Mouse (Mus musculus): ENCODE data around the gene Col6a1. TPM values are rescaled to one million over a fixed set of nuclear protein-coding genes. Genes with fewer than 3 reads are reported as not detected.
"Not testable (repeated sequence)": the region's sequence is repeated elsewhere in the genome, so short reads cannot be mapped to it uniquely, and the experiment has no call there.

Gene Col6a1
- 49.6 and 55.5 TPM in 2 replicates for polyA plus RNA-seq (2015; fragmentation: Nextera tagmentation; extraction: Ambion mirVana)

DNA sequence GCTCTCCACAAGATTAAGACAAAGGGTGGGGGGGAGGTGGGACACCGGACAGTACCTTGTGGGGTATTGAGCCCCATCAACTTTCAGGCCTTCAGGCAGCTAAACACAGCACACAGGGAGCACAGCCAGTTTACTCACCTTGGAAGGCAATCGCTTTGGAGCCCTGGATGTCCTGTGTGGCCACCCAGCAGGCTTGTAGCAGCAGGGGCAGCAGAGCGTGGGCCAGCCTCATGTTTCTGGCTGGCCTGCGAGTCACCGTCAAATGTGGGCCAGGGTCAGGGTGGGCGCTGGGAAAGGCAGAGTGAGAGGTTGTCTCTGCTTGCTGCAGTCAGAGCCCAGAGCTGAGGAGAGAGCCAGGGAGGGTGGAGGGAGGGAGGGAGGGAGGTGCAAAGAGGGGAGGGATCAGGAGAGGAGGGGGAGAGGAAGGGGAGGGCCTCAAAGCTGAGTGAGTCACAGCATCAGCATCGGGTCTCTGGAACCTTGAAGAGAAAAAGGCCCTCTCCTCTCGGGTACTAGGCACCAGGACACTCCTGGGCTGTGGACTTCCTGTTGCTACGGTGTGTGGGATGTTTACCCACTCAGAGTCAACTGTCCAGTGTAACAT lies at the start of gene Col6a1:
Gene Col6a1 (minus strand): TSS at position 487 of the 604 bp plus-strand sequence.
- ATAC-seq (ENCODE audit: extremely low read depth, insufficient number of reproducible peaks, low FRiP score, low TSS enrichment): no peak
- Histone ChIP-seq H3K36me3 (peaks cover 26% of the 10 kb centered on the region), H3K9me3 (no peaks in the 10 kb centered on the region), H3K4me3 (peak within 1 kb of the TSS; percentile 51), H3K9ac (peak within 1 kb of the TSS; percentile 82), H3K27ac (replicated peaks) (peak within 1 kb of the TSS; percentile 74), H3K4me2 (peak within 1 kb of the TSS; percentile 64), H3K27me3 (replicated peaks) (no peaks in the 10 kb centered on the region), H3K4me1 (peaks cover 40% of the 10 kb centered on the region)
- WGBS: 20% methylated on average over 9 of the region's 9 CpGs

GRCm38 (mm10) chr10:76771624-76772023 lies 45.7 kb upstream of the Col6a1 start:
- no peak overlapping the region for H3K4me3 ChIP-seq
- 47% methylated on average over 3 of the region's 3 CpGs for WGBS
- ATAC-seq (ENCODE audit: extremely low read depth, insufficient number of reproducible peaks, low FRiP score, low TSS enrichment): no peak

GRCm38 (mm10) chr10:76771086-76771485 lies 45.1 kb upstream of the Col6a1 start:
- Histone ChIP-seq H3K4me3 (no peak overlapping the region), H3K27ac (replicated peaks) (no peak overlapping the region), H3K4me2 (no peak overlapping the region), H3K27me3 (replicated peaks) (no peaks in the 10 kb centered on the region), H3K9me3 (0 out of 2 replicates have a peak, but pooled peaks cover 3% of the 10 kb centered on the region), H3K4me1 (peaks cover 10% of the 10 kb centered on the region; the same call in 1 of the 2 replicates), H3K9ac (no peak overlapping the region), H3K36me3 (no peaks in the 10 kb centered on the region)
- 42% methylated on average over 5 of the region's 5 CpGs for WGBS
- ATAC-seq (ENCODE audit: extremely low read depth, insufficient number of reproducible peaks, low FRiP score, low TSS enrichment): no peak

More at GRCm38 (mm10) chr10:76771624-76772023, 45.7 kb upstream of the Col6a1 start:
- Histone ChIP-seq H3K27me3 (replicated peaks) (no peaks in the 10 kb centered on the region), H3K27ac (replicated peaks) (no peak overlapping the region), H3K9me3 (0 out of 2 replicates have a peak, but pooled peaks cover 3% of the 10 kb centered on the region), H3K4me1 (peaks cover 10% of the 10 kb centered on the region; the same call in 1 of the 2 replicates), H3K36me3 (no peaks in the 10 kb centered on the region), H3K4me2 (no peak overlapping the region), H3K9ac (no peak overlapping the region)

DNA sequence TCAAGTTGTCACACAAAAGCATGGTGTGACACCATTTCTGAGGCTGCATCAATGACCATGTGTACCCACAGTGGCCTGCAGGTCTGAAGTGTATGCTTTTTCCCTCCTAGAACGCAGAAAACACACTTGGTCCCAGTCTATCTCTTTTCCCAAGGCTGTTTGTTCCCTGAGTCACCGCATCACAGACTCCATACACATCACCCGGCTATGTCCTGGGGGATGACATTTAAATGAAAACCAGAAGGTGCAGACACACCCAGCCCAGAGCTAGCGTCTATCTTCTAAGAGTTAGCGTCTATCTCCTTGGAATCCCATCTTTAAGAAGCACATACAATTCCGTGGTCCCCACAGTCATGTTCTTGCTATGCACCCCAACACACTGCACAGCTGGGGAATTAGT lies 43.6 kb upstream of the Col6a1 start:
- no peak overlapping the region for H3K4me2 ChIP-seq

DNA sequence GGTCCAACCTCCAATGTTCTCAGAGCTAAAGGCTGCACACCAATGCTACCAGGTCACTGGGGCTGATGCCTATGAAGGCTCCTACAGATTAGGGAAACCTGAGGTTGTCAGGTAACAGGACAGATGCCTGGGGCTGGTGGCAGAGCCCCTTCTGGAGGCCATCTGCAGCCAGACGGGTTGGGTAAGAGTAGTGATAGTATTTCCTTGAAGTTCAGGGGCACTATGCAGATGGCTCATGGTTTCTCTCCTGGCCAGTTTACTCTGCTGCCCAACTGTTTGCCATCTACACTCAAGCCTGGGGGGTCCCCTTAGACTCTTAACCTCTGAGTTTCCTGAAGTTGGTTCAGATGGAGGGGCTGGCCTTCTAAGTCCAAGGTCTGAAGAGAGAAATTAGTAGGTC lies 40.2 kb upstream of the Col6a1 start:
- WGBS: 68% methylated on average over 1 of the region's 1 CpGs
- no peaks in the 10 kb centered on the region for H3K36me3 ChIP-seq

More for the DNA sequence above, 43.6 kb upstream of the Col6a1 start:
- H3K4me1 ChIP-seq: peaks cover 10% of the 10 kb centered on the region; the same call in 1 of the 2 replicates
- no peak overlapping the region for H3K4me3 ChIP-seq
- no peak overlapping the region for H3K27ac ChIP-seq (replicated peaks)
- H3K9ac ChIP-seq: no peak overlapping the region
- H3K9me3 ChIP-seq: 0 out of 2 replicates have a peak, but pooled peaks cover 3% of the 10 kb centered on the region
- no peaks in the 10 kb centered on the region for H3K36me3 ChIP-seq
- no peaks in the 10 kb centered on the region for H3K27me3 ChIP-seq (replicated peaks)
- WGBS: 86% methylated on average over 6 of the region's 6 CpGs
- no peak for ATAC-seq (ENCODE audit: extremely low read depth, insufficient number of reproducible peaks, low FRiP score, low TSS enrichment)

DNA sequence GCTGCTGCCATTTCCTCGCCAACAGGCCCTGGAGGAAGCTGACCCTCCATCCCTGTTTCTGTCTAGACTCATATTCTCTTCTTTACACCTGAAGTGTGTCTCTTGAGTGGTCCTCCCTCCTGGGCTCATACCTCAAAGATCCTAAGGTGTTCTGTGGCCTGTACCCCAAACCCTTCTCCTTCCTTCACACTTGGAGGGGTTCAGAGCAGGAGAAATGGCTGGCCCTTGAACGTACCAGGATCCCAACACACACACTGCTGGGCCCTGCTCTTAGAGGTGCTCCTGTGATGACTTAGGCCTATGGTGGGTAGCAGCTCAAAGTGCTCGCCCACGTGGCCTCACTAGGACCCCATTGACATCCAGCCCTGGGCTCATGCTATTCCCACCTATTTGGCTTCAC lies 39.0 kb upstream of the Col6a1 start:
- Histone ChIP-seq H3K27me3 (replicated peaks) (no peaks in the 10 kb centered on the region), H3K9ac (no peak overlapping the region), H3K36me3 (no peaks in the 10 kb centered on the region), H3K4me1 (no peaks in the 10 kb centered on the region), H3K4me2 (no peak overlapping the region), H3K9me3 (no peaks in the 10 kb centered on the region), H3K27ac (replicated peaks) (no peak overlapping the region), H3K4me3 (no peak overlapping the region)
- 79% methylated on average over 4 of the region's 4 CpGs for WGBS
- no peak for ATAC-seq (ENCODE audit: extremely low read depth, insufficient number of reproducible peaks, low FRiP score, low TSS enrichment)

More for the DNA sequence above, 40.2 kb upstream of the Col6a1 start:
- Histone ChIP-seq H3K9me3 (no peaks in the 10 kb centered on the region), H3K27me3 (replicated peaks) (no peaks in the 10 kb centered on the region), H3K4me3 (no peak overlapping the region), H3K27ac (replicated peaks) (no peak overlapping the region), H3K4me1 (peaks cover under 1% of the 10 kb centered on the region; the same call in 1 of the 2 replicates), H3K9ac (no peak overlapping the region), H3K4me2 (no peak overlapping the region)
- no peak for ATAC-seq (ENCODE audit: extremely low read depth, insufficient number of reproducible peaks, low FRiP score, low TSS enrichment)

DNA sequence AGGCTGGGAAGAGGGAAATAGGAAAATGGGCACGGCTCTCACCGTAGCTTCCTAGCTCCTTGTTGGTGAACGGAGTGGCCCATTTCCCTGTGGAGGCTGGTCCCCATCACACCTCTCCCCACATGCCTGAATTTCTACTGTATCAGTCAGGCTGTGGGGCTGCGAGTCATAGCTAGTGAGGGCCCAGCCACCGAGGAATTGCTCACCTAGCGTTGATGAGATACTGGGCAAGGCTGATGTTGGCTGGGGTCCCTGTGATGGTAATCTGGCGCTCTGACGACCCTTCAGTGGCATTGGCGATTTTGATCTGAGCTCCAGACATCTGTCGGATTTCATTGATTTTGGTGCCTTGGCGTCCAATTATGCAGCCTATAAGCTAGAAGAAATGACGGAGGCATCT lies 37.0 kb upstream of the Col6a1 start:
- H3K4me2 ChIP-seq: no peak overlapping the region
- no peak for ATAC-seq (ENCODE audit: extremely low read depth, insufficient number of reproducible peaks, low FRiP score, low TSS enrichment)
- H3K27me3 ChIP-seq (replicated peaks): no peaks in the 10 kb centered on the region
- WGBS: 84% methylated on average over 12 of the region's 12 CpGs
- H3K9me3 ChIP-seq: no peaks in the 10 kb centered on the region
- no peaks in the 10 kb centered on the region for H3K4me1 ChIP-seq
- no peak overlapping the region for H3K4me3 ChIP-seq
- H3K9ac ChIP-seq: no peak overlapping the region
- H3K27ac ChIP-seq (replicated peaks): no peak overlapping the region
- no peaks in the 10 kb centered on the region for H3K36me3 ChIP-seq

DNA sequence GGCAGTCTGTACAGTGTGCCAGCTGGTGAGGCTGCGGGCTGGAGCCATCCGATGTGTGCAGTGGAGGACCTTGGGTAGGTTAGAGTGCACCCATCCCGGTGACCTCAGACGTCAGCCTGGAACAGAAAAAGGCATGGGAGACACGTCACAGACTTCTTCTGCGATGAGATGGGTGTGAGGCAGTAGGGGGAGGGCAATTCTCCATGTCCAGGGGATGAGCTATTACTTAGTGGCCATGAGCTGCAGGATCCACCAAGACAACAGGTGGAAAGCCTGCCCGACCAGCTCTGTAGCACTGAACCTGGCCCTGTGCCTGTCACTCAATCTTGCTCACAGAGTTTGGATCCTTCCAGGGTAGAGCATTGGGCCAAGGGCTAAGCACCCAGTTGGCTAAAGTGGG lies 36.4 kb upstream of the Col6a1 start:
- Histone ChIP-seq H3K4me3 (no peak overlapping the region), H3K9ac (no peak overlapping the region), H3K36me3 (no peaks in the 10 kb centered on the region), H3K9me3 (no peaks in the 10 kb centered on the region), H3K27me3 (replicated peaks) (no peaks in the 10 kb centered on the region), H3K4me1 (no peaks in the 10 kb centered on the region), H3K4me2 (no peak overlapping the region), H3K27ac (replicated peaks) (no peak overlapping the region)
- no peak; the same call in 1 of the 2 replicates for ATAC-seq (ENCODE audit: extremely low read depth, insufficient number of reproducible peaks, low FRiP score, low TSS enrichment)
- WGBS: 81% methylated on average over 7 of the region's 7 CpGs

GRCm38 (mm10) chr10:76759878-76760277 lies 33.9 kb upstream of the Col6a1 start:
- 78% methylated on average over 5 of the region's 5 CpGs for WGBS
- no peak for ATAC-seq (ENCODE audit: extremely low read depth, insufficient number of reproducible peaks, low FRiP score, low TSS enrichment)

GRCm38 (mm10) chr10:76753640-76754039 lies 27.7 kb upstream of the Col6a1 start:
- WGBS: 74% methylated on average over 3 of the region's 3 CpGs
- H3K9ac ChIP-seq: no peak overlapping the region
- H3K27ac ChIP-seq (replicated peaks): no peak overlapping the region
- no peaks in the 10 kb centered on the region for H3K27me3 ChIP-seq (replicated peaks)
- H3K9me3 ChIP-seq: peaks cover 7% of the 10 kb centered on the region
- no peak for ATAC-seq (ENCODE audit: extremely low read depth, insufficient number of reproducible peaks, low FRiP score, low TSS enrichment)
- H3K36me3 ChIP-seq: no peaks in the 10 kb centered on the region
- H3K4me1 ChIP-seq: no peaks in the 10 kb centered on the region
- H3K4me2 ChIP-seq: no peak overlapping the region
- H3K4me3 ChIP-seq: no peak overlapping the region

More at GRCm38 (mm10) chr10:76759878-76760277, 33.9 kb upstream of the Col6a1 start:
- no peak overlapping the region for H3K4me3 ChIP-seq
- no peaks in the 10 kb centered on the region for H3K9me3 ChIP-seq
- H3K36me3 ChIP-seq: no peaks in the 10 kb centered on the region
- H3K9ac ChIP-seq: no peak overlapping the region
- H3K4me1 ChIP-seq: no peaks in the 10 kb centered on the region
- H3K27me3 ChIP-seq (replicated peaks): no peaks in the 10 kb centered on the region
- no peak overlapping the region for H3K4me2 ChIP-seq
- H3K27ac ChIP-seq (replicated peaks): no peak overlapping the region

DNA sequence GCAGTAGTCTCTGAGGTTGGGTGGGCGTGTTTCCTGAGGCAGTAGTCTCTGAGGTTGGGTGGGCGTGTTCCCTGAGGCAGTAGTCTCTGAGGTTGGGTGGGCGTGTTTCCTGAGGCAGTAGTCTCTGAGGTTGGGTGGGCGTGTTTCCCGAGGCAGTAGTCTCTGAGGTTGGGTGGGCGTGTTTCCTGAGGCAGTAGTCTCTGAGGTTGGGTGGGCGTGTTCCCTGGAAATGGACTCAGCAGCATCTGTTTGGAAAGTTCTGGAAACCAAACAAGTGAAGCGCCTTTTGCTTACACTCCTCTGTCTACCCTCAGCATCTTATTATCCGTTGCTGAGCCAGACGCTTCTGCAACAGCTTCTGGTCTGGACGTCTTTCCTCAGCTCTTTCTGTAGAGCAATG lies 18.3 kb upstream of the Col6a1 start:
- H3K27ac ChIP-seq (replicated peaks); H3K36me3 ChIP-seq; H3K4me3 ChIP-seq; H3K9ac ChIP-seq; H3K4me2 ChIP-seq; H3K27me3 ChIP-seq (replicated peaks); ATAC-seq (ENCODE audit: extremely low read depth, insufficient number of reproducible peaks, low FRiP score, low TSS enrichment); H3K4me1 ChIP-seq: not testable (repeated sequence)
- peaks cover 11% of the 10 kb centered on the region for H3K9me3 ChIP-seq
- 51% methylated on average over 11 of the region's 11 CpGs for WGBS

- 56% methylated on average over 8 of the region's 8 CpGs for WGBS
Observed at GRCm38 (mm10) chr10:76736764-76737163, 10.8 kb upstream of the Col6a1 start.

More at GRCm38 (mm10) chr10:76736764-76737163, 10.8 kb upstream of the Col6a1 start:
- ATAC-seq (ENCODE audit: extremely low read depth, insufficient number of reproducible peaks, low FRiP score, low TSS enrichment): no peak
- H3K27me3 ChIP-seq (replicated peaks): no peaks in the 10 kb centered on the region; the same call in 1 of the 2 replicates
- H3K4me2 ChIP-seq: no peak overlapping the region
- H3K4me1 ChIP-seq: peaks cover 31% of the 10 kb centered on the region
- no peak overlapping the region for H3K4me3 ChIP-seq
- no peak overlapping the region for H3K27ac ChIP-seq (replicated peaks)
- H3K9me3 ChIP-seq: no peaks in the 10 kb centered on the region
- H3K36me3 ChIP-seq: no peaks in the 10 kb centered on the region
- no peak overlapping the region for H3K9ac ChIP-seq
